Comparison of ENCODE assay signal across 15 mouse cellular contexts in the genomic region with DNA sequence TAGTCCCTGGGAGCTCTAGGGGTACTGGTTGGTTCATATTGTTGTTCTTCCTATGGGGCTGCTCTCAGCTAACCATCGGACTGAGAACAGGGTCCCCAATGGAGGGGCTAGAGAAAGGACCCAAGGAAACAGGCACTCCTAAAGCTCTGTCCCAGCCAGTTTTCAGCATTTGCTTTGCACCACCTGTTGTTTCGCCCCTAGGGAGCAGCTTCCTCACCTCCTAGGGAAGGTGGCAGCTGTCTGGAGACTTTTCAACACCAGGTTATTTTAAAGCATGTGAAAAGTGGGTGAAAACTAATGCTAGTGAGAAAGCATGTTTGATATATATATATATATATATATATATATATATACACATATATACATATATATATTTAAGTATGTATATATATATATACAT.
"Had no signal": no experiment of that assay in that cellular context is flagged by ENCODE, and none has a peak within 500 bp of the region (broad histone marks: within the 10 kb centered on the region; RNA-seq: fewer than 3 reads in every experiment).

No protein-coding gene starts in this region.

- H3K4me2 ChIP-seq: neural tube, embryonic 12.5 days; neural tube, embryonic 13.5 days; stomach, embryonic 15.5 days had no signal

- H3K27ac ChIP-seq: neural tube, embryonic 12.5 days; neural tube, embryonic 13.5 days; stomach, embryonic 15.5 days; stomach, postnatal 0 days had no signal

- H3K27me3 ChIP-seq: neural tube, embryonic 12.5 days; neural tube, embryonic 13.5 days; stomach, embryonic 15.5 days had no signal

- H3K9ac ChIP-seq: neural tube, embryonic 12.5 days; neural tube, embryonic 13.5 days; stomach, embryonic 15.5 days had no signal

- DNase-seq: retina, postnatal 1 day; right cerebral cortex, adult 18-20 months; right cerebral cortex, postnatal 14 days; right cerebral cortex, postnatal 25 days; right cerebral cortex, postnatal 4 days; thymus, adult 18-20 months; thymus, adult 2 months; thymus, postnatal 14 days; thymus, postnatal 25 days; thymus, postnatal 36 days; thymus, postnatal 4 days had no signal

- H3K9me3 ChIP-seq: neural tube, embryonic 12.5 days; neural tube, embryonic 13.5 days; stomach, embryonic 15.5 days had no signal

- H3K4me3 ChIP-seq: neural tube, embryonic 12.5 days; neural tube, embryonic 13.5 days; stomach, embryonic 15.5 days had no signal

- H3K36me3 ChIP-seq: neural tube, embryonic 12.5 days; neural tube, embryonic 13.5 days; stomach, embryonic 15.5 days had no signal
